Mouse (Mus musculus) intestine, embryonic 15.5 days (tissue): ENCODE data around the gene Ddah2. TPM values are rescaled to one million over a fixed set of nuclear protein-coding genes. Genes with fewer than 3 reads are reported as not detected.

Experiments used
- ATAC-seq: fragments of 200-750 bp; cut with Nextera tagmentation; 2 replicates; pipeline ENCODE4 v1.8.0; 2017; ENCODE audit warnings: moderate TSS enrichment, moderate library complexity
- H3K27ac ChIP-seq: fragments of 300-500 bp; sonication (generic); 2 replicates; pipeline ENCODE4 v1.5.1; 2015; ENCODE audit warnings: mild to moderate bottlenecking, inconsistent platforms
- H3K27me3 ChIP-seq: fragments of 300-500 bp; sonication (generic); replicated peaks from 2 replicates; pipeline ENCODE4 v1.6.1; 2015; ENCODE audit warnings: inconsistent platforms
- H3K36me3 ChIP-seq: fragments of 300-500 bp; sonication (generic); 2 replicates; pipeline ENCODE4 v1.6.1; 2015; ENCODE audit warnings: inconsistent platforms
- H3K4me1 ChIP-seq: fragments of 300-500 bp; sonication (generic); replicated peaks from 2 replicates; pipeline ENCODE4 v1.6.1; 2015; ENCODE audit warnings: inconsistent platforms
- H3K4me2 ChIP-seq: fragments of 300-500 bp; sonication (generic); replicated peaks from 2 replicates; pipeline ENCODE4 v1.6.1; 2015; ENCODE audit warnings: mild to moderate bottlenecking, inconsistent platforms
- H3K4me3 ChIP-seq: fragments of 300-500 bp; sonication (generic); replicated peaks from 2 replicates; pipeline ENCODE4 v1.5.1; 2015; ENCODE audit warnings: inconsistent platforms
- H3K9ac ChIP-seq: fragments of 300-500 bp; sonication (generic); 2 replicates; pipeline ENCODE4 v1.6.1; 2015; ENCODE audit warnings: inconsistent platforms
- H3K9me3 ChIP-seq: fragments of 300-500 bp; sonication (generic); 2 replicates; pipeline ENCODE4 v1.6.1; 2016; ENCODE audit warnings: inconsistent platforms
- WGBS: fragments of 180-500 bp; shearing (Covaris S2); methylation state at CpG from one replicate; pipeline ENCODE4 v1.1.7; 2015; 5-methylcytosine and 5-hydroxymethylcytosine counted together
- polyA plus RNA-seq: library from polyadenylated mRNA; unstranded; fragments of >200 nt; fragmentation: Nextera tagmentation; extraction: Ambion mirVana; gene quantifications from 2 replicates; pipeline ENCODE4 v1.2.1, GENCODE M21; 2015

The Ddah2 gene
- polyA plus RNA-seq, 1 experiment from 2014 or later = 190 TPM

- Histone ChIP-seq H3K9ac (no peak overlapping the region), H3K9me3 (no peaks in the 10 kb centered on the region), H3K4me3 (no peak overlapping the region), H3K36me3 (peaks cover 1% of the 10 kb centered on the region; the same call in 1 of the 2 replicates), H3K4me2 (peak overlapping the region; percentile 35), H3K27ac (no peak overlapping the region), H3K4me1 (peaks cover 39% of the 10 kb centered on the region), H3K27me3 (no peaks in the 10 kb centered on the region)
- peak; percentile 24 for ATAC-seq
- 14% methylated on average over 17 of the region's 17 CpGs for WGBS
Observed at GRCm38 (mm10) chr17:35021163-35021808, 37.5 kb upstream of the Ddah2 start.

DNA sequence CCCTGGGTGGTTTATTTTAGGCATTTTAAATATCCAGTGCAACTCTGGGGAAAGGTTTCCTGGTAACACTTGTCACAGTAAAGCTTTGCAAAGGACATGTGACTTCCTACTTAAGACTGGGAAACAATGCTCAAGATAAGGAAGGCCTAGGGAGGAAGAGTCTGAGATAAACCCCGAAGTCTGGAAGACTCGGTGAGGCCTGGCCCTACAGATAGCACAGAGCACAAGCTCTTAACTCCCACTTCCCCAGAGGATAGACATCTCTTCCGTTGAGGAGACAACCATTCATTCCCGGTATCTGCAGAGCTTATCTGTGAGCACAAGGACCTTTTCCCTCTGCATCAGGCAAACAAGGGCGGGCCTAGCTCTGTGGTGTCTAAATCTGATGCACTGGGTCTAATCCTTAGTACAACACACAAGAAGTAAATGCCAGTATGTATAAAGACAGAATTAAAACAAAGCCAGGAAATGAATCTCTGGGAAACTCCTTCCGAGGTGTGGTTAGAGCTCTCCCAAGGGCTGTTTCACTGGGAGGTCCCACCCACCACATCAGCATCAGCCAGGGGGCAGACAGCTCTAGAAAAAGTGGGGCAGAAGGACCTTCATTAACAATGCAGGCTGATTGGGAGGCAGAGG lies 36.9 kb upstream of the Ddah2 start:
- ATAC-seq = peak; percentile 39; the same call in 1 of the 2 replicates
- Histone ChIP-seq H3K4me3 (no peak overlapping the region), H3K36me3 (no peaks in the 10 kb centered on the region), H3K9ac (no peak overlapping the region), H3K4me2 (no peak overlapping the region), H3K27me3 (no peaks in the 10 kb centered on the region), H3K27ac (no peak overlapping the region; the same call in 1 of the 2 replicates), H3K9me3 (no peaks in the 10 kb centered on the region), H3K4me1 (peaks cover 36% of the 10 kb centered on the region)
- 41% methylated on average over 6 of the region's 6 CpGs for WGBS

GRCm38 (mm10) chr17:35022541-35023060 lies 36.2 kb upstream of the Ddah2 start:
- H3K27me3 ChIP-seq = no peaks in the 10 kb centered on the region
- peaks cover 37% of the 10 kb centered on the region for H3K4me1 ChIP-seq
- H3K27ac ChIP-seq = no peak overlapping the region
- WGBS = 94% methylated on average over 8 of the region's 8 CpGs
- ATAC-seq = no peak
- H3K4me3 ChIP-seq = no peak overlapping the region
- H3K36me3 ChIP-seq = no peaks in the 10 kb centered on the region
- no peak overlapping the region for H3K4me2 ChIP-seq
- H3K9ac ChIP-seq = no peak overlapping the region
- H3K9me3 ChIP-seq = no peaks in the 10 kb centered on the region

DNA sequence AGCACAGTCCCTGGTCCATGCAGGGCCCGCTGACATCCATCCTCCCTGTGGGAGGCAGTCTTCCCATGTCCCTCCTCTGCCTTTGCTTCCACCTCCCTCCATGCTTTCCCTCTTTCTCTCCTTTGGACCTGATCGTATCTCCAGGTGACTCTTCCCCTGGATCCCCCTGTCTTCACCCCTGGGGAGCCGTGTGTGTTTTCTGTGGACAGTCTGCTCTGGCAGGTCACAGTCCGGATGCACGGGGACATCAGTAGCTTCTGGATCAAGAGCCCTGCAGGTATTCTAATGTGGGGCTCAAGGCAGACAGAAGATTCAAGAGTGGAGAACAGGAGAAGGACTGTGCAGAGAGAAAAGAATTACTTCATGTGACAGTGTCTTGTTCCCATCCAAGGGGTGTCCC lies 35.6 kb upstream of the Ddah2 start:
- no peak overlapping the region for H3K4me2 ChIP-seq
- H3K9me3 ChIP-seq = no peaks in the 10 kb centered on the region
- peaks cover 39% of the 10 kb centered on the region for H3K4me1 ChIP-seq
- 86% methylated on average over 5 of the region's 5 CpGs for WGBS
- no peak for ATAC-seq
- no peak overlapping the region for H3K27ac ChIP-seq
- no peaks in the 10 kb centered on the region for H3K36me3 ChIP-seq
- H3K9ac ChIP-seq = no peak overlapping the region
- no peaks in the 10 kb centered on the region for H3K27me3 ChIP-seq
- H3K4me3 ChIP-seq = no peak overlapping the region

GRCm38 (mm10) chr17:35023756-35024155 lies 35.1 kb upstream of the Ddah2 start:
- peak; percentile 51 for ATAC-seq
- Histone ChIP-seq H3K4me2 (no peak overlapping the region), H3K27ac (no peak overlapping the region), H3K27me3 (no peaks in the 10 kb centered on the region), H3K9ac (0 out of 2 replicates have a peak overlapping the region, but pooled peaks have one; percentile 26), H3K36me3 (no peaks in the 10 kb centered on the region), H3K9me3 (no peaks in the 10 kb centered on the region), H3K4me3 (no peak overlapping the region), H3K4me1 (peaks cover 43% of the 10 kb centered on the region)
- 47% methylated on average over 4 of the region's 4 CpGs for WGBS

DNA sequence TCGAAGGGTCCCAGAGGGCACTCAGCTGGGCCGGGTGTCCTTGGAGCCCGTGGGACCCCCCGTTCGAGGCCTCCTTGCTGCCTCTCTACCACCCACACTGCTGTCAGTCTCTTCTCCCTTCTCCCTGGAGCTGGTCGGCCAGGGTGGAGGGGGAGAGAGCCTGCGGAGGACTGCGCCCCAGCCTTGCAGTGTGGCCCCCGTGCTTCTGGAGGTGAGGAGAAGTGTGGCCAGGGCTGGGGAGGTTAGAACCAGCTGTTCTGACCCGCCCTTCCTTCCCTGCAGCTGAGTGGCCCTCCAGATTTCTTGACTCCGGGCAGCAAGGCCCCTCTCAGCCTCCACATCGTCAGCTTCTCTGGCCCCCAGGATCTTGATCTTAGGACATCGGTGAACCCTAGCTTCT lies 34.6 kb upstream of the Ddah2 start:
- H3K27me3 ChIP-seq = no peaks in the 10 kb centered on the region
- H3K27ac ChIP-seq = no peak overlapping the region
- 71% methylated on average over 13 of the region's 13 CpGs for WGBS
- no peaks in the 10 kb centered on the region for H3K9me3 ChIP-seq
- H3K4me2 ChIP-seq = no peak overlapping the region
- H3K9ac ChIP-seq = peak overlapping the region; percentile 26; the same call in 1 of the 2 replicates
- no peak for ATAC-seq
- H3K4me1 ChIP-seq = peaks cover 47% of the 10 kb centered on the region
- no peak overlapping the region for H3K4me3 ChIP-seq
- no peaks in the 10 kb centered on the region for H3K36me3 ChIP-seq

DNA sequence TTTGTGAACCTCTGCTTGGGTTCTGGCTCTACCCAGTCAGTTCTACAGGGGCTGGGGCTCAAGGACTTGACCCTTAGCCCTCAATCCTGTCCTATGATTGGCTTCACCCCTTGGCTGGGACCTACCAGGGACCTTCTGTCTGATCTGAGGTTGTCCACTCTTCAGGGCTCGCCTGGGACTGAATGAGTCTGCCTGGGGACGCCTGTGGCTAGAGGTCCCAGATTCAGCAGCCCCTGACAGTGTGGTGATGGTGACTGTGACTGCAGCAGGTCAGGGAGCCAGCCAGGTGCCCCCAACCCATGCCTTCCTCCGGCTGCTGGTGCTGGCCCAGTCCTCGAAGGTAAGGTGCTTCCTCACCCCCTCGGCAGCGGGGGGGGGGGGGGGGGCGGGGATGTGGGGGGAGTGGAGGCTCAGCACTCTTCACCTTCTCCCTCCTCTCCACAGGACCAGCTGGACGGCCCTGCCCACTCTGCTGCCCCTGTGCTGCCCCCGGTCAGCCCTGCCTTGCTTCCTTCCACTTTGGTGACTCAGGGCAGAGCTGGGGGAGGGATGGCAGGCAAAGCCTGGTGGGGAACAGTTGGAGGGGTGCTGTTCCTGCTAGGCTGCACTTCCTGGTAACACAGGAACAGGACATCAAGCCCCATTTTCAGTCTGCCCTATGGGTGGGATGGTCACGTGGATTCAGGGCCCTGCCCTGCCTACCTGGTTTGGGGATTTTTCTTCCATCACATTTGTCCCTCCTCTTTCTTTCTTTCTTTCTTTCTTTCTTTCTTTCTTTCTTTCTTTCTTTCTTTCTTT lies 33.9 kb upstream of the Ddah2 start:
- Histone ChIP-seq H3K27me3 (no peaks in the 10 kb centered on the region), H3K27ac (no peak overlapping the region), H3K9me3 (no peaks in the 10 kb centered on the region), H3K9ac (no peak overlapping the region), H3K4me2 (no peak overlapping the region), H3K4me1 (peaks cover 50% of the 10 kb centered on the region), H3K4me3 (no peak overlapping the region), H3K36me3 (no peaks in the 10 kb centered on the region)
- 68% methylated on average over 8 of the region's 10 CpGs for WGBS
- no peak for ATAC-seq

- no peak for ATAC-seq
- no peaks in the 10 kb centered on the region for H3K36me3 ChIP-seq
- H3K4me3 ChIP-seq = no peak overlapping the region
- peak overlapping the region; percentile 20 for H3K9ac ChIP-seq
- peak overlapping the region; percentile 11; the same call in 1 of the 2 replicates for H3K4me2 ChIP-seq
- peaks cover 51% of the 10 kb centered on the region for H3K4me1 ChIP-seq
- WGBS = 78% methylated on average over 5 of the region's 5 CpGs
- H3K9me3 ChIP-seq = no peaks in the 10 kb centered on the region
- H3K27me3 ChIP-seq = no peaks in the 10 kb centered on the region
- H3K27ac ChIP-seq = 0 out of 2 replicates have a peak overlapping the region, but pooled peaks have one; percentile 36
Observed at GRCm38 (mm10) chr17:35026206-35026605, 32.6 kb upstream of the Ddah2 start.

DNA sequence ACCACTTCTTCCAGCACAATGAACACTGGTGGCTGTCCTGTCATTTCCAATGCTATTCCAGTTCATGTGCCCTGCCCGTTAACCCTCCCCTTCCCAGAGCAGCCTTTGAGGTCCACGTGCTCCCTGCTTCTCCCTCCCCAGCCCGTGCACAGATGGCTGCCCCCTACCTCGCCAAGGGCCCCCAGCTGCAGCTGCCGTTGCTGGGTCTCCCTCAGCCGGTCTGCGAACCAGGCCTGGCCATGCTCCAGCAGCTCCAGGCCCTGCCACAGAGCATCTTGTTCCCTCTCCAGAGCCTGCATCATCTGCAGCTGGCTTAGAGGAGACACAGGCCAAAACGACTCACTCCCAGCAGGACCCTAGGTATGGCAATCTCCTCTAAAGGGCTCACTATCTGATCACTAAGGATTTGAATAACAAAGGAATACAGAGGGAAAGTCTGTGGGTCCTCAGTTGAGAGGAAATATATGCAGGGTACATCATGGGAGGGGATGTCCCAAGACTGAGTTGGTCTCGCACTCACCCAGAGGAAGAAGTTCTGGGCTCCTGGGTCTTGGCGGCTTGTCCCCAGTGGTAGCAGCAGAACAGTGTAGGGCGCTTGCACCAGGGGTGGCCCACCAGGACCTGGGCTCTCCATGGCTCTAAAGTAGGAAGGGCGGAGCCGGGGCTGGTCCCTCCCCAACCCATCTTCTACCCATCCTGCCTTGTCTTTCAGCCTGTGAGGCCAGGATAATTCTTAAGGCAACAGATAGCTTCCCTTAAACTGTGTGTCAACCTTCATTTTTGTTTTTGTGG lies 31.4 kb upstream of the Ddah2 start, which contains the start of gene Sapcd1:
Gene Sapcd1, minus strand, starts transcription at position 740 of the 792 bp plus-strand sequence.
- Histone ChIP-seq H3K9ac (0 out of 2 replicates have a peak within 1 kb of the TSS, but pooled peaks have one; percentile 26), H3K27me3 (no peaks in the 10 kb centered on the region), H3K4me3 (0 out of 2 replicates have a peak within 1 kb of the TSS, but pooled peaks have one; percentile 10), H3K4me1 (peaks cover 46% of the 10 kb centered on the region), H3K27ac (peak within 1 kb of the TSS; percentile 54), H3K36me3 (no peaks in the 10 kb centered on the region), H3K4me2 (peak within 1 kb of the TSS; percentile 44), H3K9me3 (no peaks in the 10 kb centered on the region)
- WGBS = 42% methylated on average over 13 of the region's 13 CpGs
- peak; percentile 66 for ATAC-seq

DNA sequence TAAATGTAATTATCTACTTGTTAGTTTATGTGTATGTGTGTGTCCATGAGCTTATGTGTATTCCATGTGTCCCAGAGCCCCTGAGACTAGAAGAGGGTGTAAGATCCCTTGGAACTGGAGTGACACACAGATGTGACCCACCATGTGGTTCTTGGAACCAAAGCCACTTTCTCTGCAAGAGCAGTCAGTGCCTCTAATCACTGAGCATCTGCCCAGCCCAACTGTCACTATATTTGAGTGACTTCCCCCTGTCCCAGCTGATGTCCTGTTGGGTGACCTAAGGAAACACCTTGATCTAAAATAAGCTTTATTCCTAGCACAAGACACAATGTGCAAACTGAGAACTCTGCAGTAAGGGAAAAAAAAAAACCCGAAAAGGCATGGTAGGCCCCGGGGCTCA lies 30.5 kb upstream of the Ddah2 start:
- H3K36me3 ChIP-seq = no peaks in the 10 kb centered on the region
- H3K27ac ChIP-seq = 0 out of 2 replicates have a peak overlapping the region, but pooled peaks have one; percentile 25
- no peak overlapping the region for H3K4me3 ChIP-seq
- ATAC-seq = no peak
- no peak overlapping the region for H3K9ac ChIP-seq
- H3K9me3 ChIP-seq = no peaks in the 10 kb centered on the region
- no peak overlapping the region for H3K4me2 ChIP-seq
- no peaks in the 10 kb centered on the region for H3K27me3 ChIP-seq
- 65% methylated on average over 2 of the region's 2 CpGs for WGBS
- peaks cover 46% of the 10 kb centered on the region for H3K4me1 ChIP-seq

DNA sequence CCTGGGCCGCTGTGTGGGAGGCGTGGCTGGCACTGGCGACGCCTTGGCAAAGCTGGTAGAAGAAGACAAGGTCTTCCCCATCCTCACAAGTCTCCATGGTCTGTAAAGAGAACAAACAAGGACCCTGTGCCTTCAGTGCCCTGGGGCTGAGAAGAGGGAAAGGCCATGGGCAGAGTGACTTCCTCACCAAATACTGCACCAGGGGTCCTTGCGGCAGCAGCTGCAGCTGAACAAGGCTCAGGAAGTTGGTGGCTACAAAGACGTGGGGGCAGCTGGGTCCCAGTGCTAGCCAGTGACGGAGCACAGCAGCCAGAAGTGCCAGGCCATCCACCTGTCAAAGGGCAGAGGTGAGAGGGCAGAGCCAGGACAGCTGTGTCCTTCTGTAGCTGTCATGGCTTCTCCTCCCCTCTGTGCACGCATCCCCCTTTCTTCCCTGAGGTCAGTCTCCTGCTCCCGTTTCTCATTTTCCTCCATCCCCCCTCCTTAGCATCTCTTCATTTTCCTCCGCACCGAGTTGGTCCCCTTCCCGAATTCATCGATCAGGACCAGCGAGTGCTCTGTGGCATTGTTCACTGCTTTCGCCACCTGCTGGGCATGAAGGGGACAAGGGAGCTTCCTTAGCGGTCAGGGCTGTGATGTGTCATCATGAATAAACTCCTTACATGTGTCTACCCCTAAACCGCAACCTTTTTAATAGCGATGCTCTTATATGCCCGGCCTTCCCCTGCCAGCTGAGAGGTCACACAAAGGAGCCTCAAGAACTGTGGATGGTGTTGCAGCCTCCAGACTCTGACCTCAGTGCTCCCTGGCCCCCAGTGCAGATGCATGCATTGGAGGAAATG lies 28.9 kb upstream of the Ddah2 start:
- Histone ChIP-seq H3K4me3 (no peak overlapping the region), H3K27me3 (no peaks in the 10 kb centered on the region), H3K36me3 (no peaks in the 10 kb centered on the region), H3K9me3 (no peaks in the 10 kb centered on the region), H3K9ac (0 out of 2 replicates have a peak overlapping the region, but pooled peaks have one; percentile 3), H3K4me1 (peaks cover 35% of the 10 kb centered on the region), H3K4me2 (no peak overlapping the region; the same call in 1 of the 2 replicates), H3K27ac (no peak overlapping the region)
- WGBS = 38% methylated on average over 19 of the region's 19 CpGs
- ATAC-seq = no peak
